Mouse (Mus musculus): ENCODE data around the gene Cpn1.

Cpn1 gene

GRCm38 (mm10) chr19:43939769-43940689 lies 46.3 kb downstream of the Cpn1 start, which contains the start of gene Dnmbp:
Dnmbp (minus strand) TSS chr19:43940191.
- DNase-seq (ENCODE audit: low read depth, low spot score) = no peak

- DNase-seq (ENCODE audit: low read depth, low spot score) = no peak
These were observed 47.1 kb downstream of the Cpn1 start for GRCm38 (mm10) chr19:43939171-43939768.

GRCm38 (mm10) chr19:43938355-43938754 lies 48.0 kb downstream of the Cpn1 start:
- DNase-seq (ENCODE audit: low read depth, low spot score) = no peak

GRCm38 (mm10) chr19:43930926-43931325 lies 55.4 kb downstream of the Cpn1 start:
- DNase-seq (ENCODE audit: low read depth, low spot score) = no peak

GRCm38 (mm10) chr19:43930366-43930765 lies 56.0 kb downstream of the Cpn1 start:
- DNase-seq (ENCODE audit: low read depth, low spot score) = no peak

GRCm38 (mm10) chr19:43929869-43930268 lies 56.5 kb downstream of the Cpn1 start:
- no peak for DNase-seq (ENCODE audit: low read depth, low spot score)

- DNase-seq (ENCODE audit: low read depth, low spot score) = no peak
These were observed 58.4 kb downstream of the Cpn1 start for GRCm38 (mm10) chr19:43927967-43928366.

GRCm38 (mm10) chr19:43927057-43927456 lies 59.3 kb downstream of the Cpn1 start:
- DNase-seq (ENCODE audit: low read depth, low spot score) = no peak

- DNase-seq (ENCODE audit: low read depth, low spot score) = no peak
These were observed 60.0 kb downstream of the Cpn1 start for GRCm38 (mm10) chr19:43926141-43926987.

GRCm38 (mm10) chr19:43924361-43924760 lies 62.0 kb downstream of the Cpn1 start:
- DNase-seq (ENCODE audit: low read depth, low spot score) = no peak

GRCm38 (mm10) chr19:43922963-43923362 lies 63.4 kb downstream of the Cpn1 start:
- DNase-seq (ENCODE audit: low read depth, low spot score) = no peak

- DNase-seq (ENCODE audit: low read depth, low spot score) = no peak
These were observed 64.9 kb downstream of the Cpn1 start for GRCm38 (mm10) chr19:43921410-43921809.

GRCm38 (mm10) chr19:43920453-43921300 lies 65.7 kb downstream of the Cpn1 start:
- DNase-seq (ENCODE audit: low read depth, low spot score) = no peak

- DNase-seq (ENCODE audit: low read depth, low spot score) = no peak
These were observed 66.5 kb downstream of the Cpn1 start for GRCm38 (mm10) chr19:43919841-43920240.

- no peak for DNase-seq (ENCODE audit: low read depth, low spot score)
These were observed 67.5 kb downstream of the Cpn1 start for GRCm38 (mm10) chr19:43918834-43919233.

GRCm38 (mm10) chr19:43917763-43918162 lies 68.6 kb downstream of the Cpn1 start:
- DNase-seq (ENCODE audit: low read depth, low spot score) = no peak

GRCm38 (mm10) chr19:43917406-43917691 lies 69.0 kb downstream of the Cpn1 start:
- DNase-seq (ENCODE audit: low read depth, low spot score) = no peak

- no peak for DNase-seq (ENCODE audit: low read depth, low spot score)
These were observed 69.6 kb downstream of the Cpn1 start for GRCm38 (mm10) chr19:43916586-43917405.

- DNase-seq (ENCODE audit: low read depth, low spot score) = no peak
These were observed 70.9 kb downstream of the Cpn1 start for GRCm38 (mm10) chr19:43915431-43915830.

GRCm38 (mm10) chr19:43914986-43915385 lies 71.4 kb downstream of the Cpn1 start:
- DNase-seq (ENCODE audit: low read depth, low spot score) = no peak
